Mouse (Mus musculus) forebrain, embryonic 14.5 days (tissue): ENCODE results near the gene Glis2. TPM values are rescaled to one million over a fixed set of nuclear protein-coding genes. Genes with fewer than 3 reads are reported as not detected.
A peak's percentile ranks its signal among the peaks of the same experiment; 100 is the strongest.

Experiments
- ATAC-seq: fragments of 200-750 bp; cut with Nextera tagmentation; 2 replicates; pipeline ENCODE4 v1.8.0; 2017; ENCODE audit warnings: mild to moderate bottlenecking, moderate library complexity
- DNase-seq: peaks from one replicate; pipeline ENCODE4 v3.0.0-alpha.2; 2015; ENCODE audit warnings: low spot score
- H3K27ac ChIP-seq: fragments of 300-500 bp; sonication (generic); 2 replicates; pipeline ENCODE4 v1.5.1; 2014; ENCODE audit warnings: low read depth, mild to moderate bottlenecking, control low read depth, low read length, moderate library complexity
- H3K27me3 ChIP-seq: fragments of 300-500 bp; sonication (generic); replicated peaks from 2 replicates; pipeline ENCODE4 v1.6.1; 2014; ENCODE audit warnings: low read length, control low read depth, mixed read lengths; ENCODE audit not compliant: control insufficient read depth, insufficient read depth
- H3K36me3 ChIP-seq: fragments of 300-500 bp; sonication (generic); 2 replicates; pipeline ENCODE4 v1.6.1; 2014; ENCODE audit warnings: low read length, control low read depth; ENCODE audit not compliant: control insufficient read depth, insufficient read depth
- H3K4me1 ChIP-seq: fragments of 300-500 bp; sonication (generic); 2 replicates; pipeline ENCODE4 v1.6.1; 2014; ENCODE audit warnings: antibody characterized with exemption, low read length, control low read depth; ENCODE audit not compliant: control insufficient read depth, insufficient read depth
- H3K4me2 ChIP-seq: fragments of 300-500 bp; sonication (generic); 2 replicates; pipeline ENCODE4 v1.6.1; 2014; ENCODE audit warnings: mild to moderate bottlenecking, control low read depth, low read length
- H3K4me3 ChIP-seq: fragments of 300-500 bp; sonication (generic); 2 replicates; pipeline ENCODE4 v1.5.1; 2014; ENCODE audit warnings: low read depth, low read length, control low read depth
- H3K9ac ChIP-seq: fragments of 300-500 bp; sonication (generic); 2 replicates; pipeline ENCODE4 v1.6.1; 2014; ENCODE audit warnings: mild to moderate bottlenecking, low read length, control low read depth, moderate library complexity
- H3K9me3 ChIP-seq: fragments of 300-500 bp; sonication (generic); replicated peaks from 2 replicates; pipeline ENCODE4 v1.6.1; 2016; ENCODE audit warnings: low read length, control low read depth, mixed read lengths; ENCODE audit not compliant: control insufficient read depth
- WGBS: fragments of 180-500 bp; shearing (Covaris S2); extraction: QIAGEN DNeasy Blood & Tissue Kit; methylation state at CpG from one replicate; pipeline ENCODE4 v1.1.7; 2014; 5-methylcytosine and 5-hydroxymethylcytosine counted together
- polyA plus RNA-seq: library from polyadenylated mRNA; unstranded; fragments of >200 nt; fragmentation: Nextera tagmentation; extraction: Ambion mirVana; gene quantifications from 2 replicates; pipeline ENCODE4 v1.2.1, GENCODE M21; 2014

Gene Glis2
- polyA plus RNA-seq, 1 experiment from 2014 or later, result 9.0 TPM

DNA sequence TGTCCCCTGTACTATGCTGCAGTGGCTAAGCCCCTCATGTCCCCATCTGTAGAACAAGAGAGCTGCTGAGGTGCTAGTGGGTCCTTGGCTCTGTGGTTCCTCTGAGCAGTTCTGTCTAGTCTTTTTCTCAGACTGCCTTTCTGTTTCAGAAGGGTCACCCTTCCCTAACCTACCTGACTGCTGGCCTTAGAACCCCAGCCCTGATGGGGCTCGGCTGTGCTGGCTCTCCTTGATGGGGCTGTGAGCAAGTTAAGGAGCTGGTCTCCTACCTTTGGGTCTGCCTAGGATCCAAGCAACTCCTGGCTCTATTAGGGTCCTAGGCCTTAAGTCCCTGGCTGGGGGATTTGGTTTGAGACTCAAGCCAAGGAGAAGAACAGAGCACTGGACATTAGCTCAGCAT lies 20.8 kb downstream of the Glis2 start:
- Histone ChIP-seq H3K27me3 (no peaks in the 10 kb centered on the region), H3K4me2 (no peak overlapping the region), H3K36me3 (peaks cover 74% of the 10 kb centered on the region), H3K4me1 (no peaks in the 10 kb centered on the region), H3K27ac (no peak overlapping the region), H3K4me3 (no peak overlapping the region), H3K9me3 (no peaks in the 10 kb centered on the region), H3K9ac (no peak overlapping the region)
- WGBS, result 74% methylated on average over 1 of the region's 1 CpGs
- DNase-seq, result no peak
- ATAC-seq, result no peak

GRCm38 (mm10) chr16:4616829-4617228 lies 22.3 kb downstream of the Glis2 start:
- no peak overlapping the region for H3K4me3 ChIP-seq
- H3K27ac ChIP-seq, result no peak overlapping the region
- no peak overlapping the region for H3K4me2 ChIP-seq
- H3K27me3 ChIP-seq, result no peaks in the 10 kb centered on the region
- no peaks in the 10 kb centered on the region for H3K9me3 ChIP-seq
- ATAC-seq (no peak), DNase-seq (no peak)
- H3K9ac ChIP-seq, result no peak overlapping the region
- 83% methylated on average over 4 of the region's 4 CpGs for WGBS
- no peaks in the 10 kb centered on the region for H3K4me1 ChIP-seq
- H3K36me3 ChIP-seq, result peaks cover 62% of the 10 kb centered on the region

DNA sequence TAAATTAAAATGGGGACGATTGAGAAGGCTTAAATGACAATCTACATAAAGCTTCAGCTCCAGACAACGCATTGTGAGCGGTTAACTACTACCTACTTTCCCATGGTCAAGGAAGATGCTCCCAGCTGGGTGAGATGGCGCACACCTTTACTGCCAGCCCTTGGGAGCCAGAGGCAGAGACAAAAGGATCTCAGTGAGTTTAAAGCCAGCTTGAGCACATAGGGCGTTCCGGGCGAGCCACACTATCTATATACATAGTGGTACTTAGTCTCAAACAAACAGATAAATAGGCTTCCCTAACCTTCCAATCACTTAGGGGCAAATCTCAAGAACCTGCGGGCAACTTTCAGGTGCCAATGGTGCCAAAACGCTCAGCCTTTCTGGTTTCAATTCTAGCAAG lies 29.6 kb downstream of the Glis2 start:
- Histone ChIP-seq H3K27me3 (no peaks in the 10 kb centered on the region), H3K27ac (peak overlapping the region; percentile 60; the same call in 1 of the 2 replicates), H3K4me2 (peak overlapping the region; percentile 83), H3K4me1 (peaks cover 12% of the 10 kb centered on the region; the same call in 1 of the 2 replicates), H3K36me3 (peaks cover 10% of the 10 kb centered on the region), H3K9me3 (no peaks in the 10 kb centered on the region), H3K9ac (peak overlapping the region; percentile 87), H3K4me3 (peak overlapping the region; percentile 66)
- peak; percentile 18 for DNase-seq
- peak; percentile 21; the same call in 1 of the 2 replicates for ATAC-seq
- 17% methylated on average over 9 of the region's 9 CpGs for WGBS

DNA sequence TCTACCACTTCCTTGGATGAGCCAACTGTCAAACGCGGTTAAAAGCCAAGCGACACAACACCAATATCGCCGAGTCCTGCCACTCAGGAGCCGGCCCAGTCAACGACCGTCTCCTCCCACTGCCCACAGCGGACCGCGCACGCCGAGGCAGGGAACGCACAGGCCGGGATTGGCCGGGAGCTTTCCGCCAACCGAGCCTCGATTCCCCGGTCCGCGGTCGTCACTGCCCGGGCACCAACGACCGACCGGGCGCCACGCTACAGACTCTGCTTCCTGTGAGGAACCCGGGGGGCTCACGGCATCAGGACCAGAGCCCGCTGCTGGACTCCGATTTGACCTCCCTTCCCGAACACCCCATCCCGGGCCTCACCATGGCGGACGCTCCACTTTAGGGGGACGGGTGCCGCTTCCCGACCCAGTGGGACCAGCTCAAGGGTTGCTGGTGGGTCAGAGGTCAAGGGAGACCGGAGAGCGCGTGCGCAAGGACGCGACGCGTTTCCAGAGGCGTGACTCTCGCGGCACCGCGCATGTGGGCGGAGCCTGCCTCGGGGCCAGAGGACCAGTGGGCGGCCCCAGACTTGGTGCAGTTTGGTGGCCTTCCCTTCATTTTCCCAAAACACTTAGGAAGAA lies 30.1 kb downstream of the Glis2 start, which contains the start of gene Pam16:
TSS of gene Pam16 (minus strand) at position 508 of the 630 bp plus-strand sequence.
- Histone ChIP-seq H3K36me3 (peaks cover 8% of the 10 kb centered on the region), H3K4me2 (peak within 1 kb of the TSS; percentile 83), H3K9me3 (no peaks in the 10 kb centered on the region), H3K4me1 (peaks cover 12% of the 10 kb centered on the region; the same call in 1 of the 2 replicates), H3K4me3 (peak within 1 kb of the TSS; percentile 66), H3K9ac (peak within 1 kb of the TSS; percentile 87), H3K27me3 (no peaks in the 10 kb centered on the region), H3K27ac (peak within 1 kb of the TSS; percentile 60; the same call in 1 of the 2 replicates)
- DNase-seq (peak; percentile 93), ATAC-seq (peak; percentile 92)
- WGBS, result under 1% methylated on average over 55 of the region's 56 CpGs

DNA sequence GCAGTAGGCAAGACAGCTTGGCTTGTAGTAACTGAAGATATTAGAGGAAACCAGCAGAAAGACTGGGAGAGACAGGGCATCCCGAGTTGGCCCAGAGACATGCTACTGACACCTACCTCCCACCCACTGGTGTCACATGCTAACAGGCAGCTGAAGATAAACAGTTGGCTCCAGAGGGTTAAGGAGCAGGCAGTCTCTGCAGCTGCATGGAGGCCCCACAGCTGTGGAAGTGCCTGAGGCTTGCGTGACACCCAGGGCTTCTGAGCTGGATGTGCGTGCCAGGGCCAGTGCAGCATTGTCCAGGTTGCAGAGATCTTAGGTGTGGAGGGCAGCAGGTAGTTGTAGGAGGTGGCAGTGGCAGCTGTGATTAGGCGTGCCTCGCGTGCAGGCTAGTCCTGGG lies 32.6 kb downstream of the Glis2 start:
- Histone ChIP-seq H3K4me1 (peaks cover 12% of the 10 kb centered on the region; the same call in 1 of the 2 replicates), H3K36me3 (peaks cover 5% of the 10 kb centered on the region), H3K9ac (no peak overlapping the region), H3K4me2 (no peak overlapping the region), H3K27me3 (no peaks in the 10 kb centered on the region), H3K4me3 (no peak overlapping the region), H3K27ac (no peak overlapping the region), H3K9me3 (no peaks in the 10 kb centered on the region)
- DNase-seq, result no peak
- no peak for ATAC-seq
- WGBS, result 89% methylated on average over 6 of the region's 6 CpGs

DNA sequence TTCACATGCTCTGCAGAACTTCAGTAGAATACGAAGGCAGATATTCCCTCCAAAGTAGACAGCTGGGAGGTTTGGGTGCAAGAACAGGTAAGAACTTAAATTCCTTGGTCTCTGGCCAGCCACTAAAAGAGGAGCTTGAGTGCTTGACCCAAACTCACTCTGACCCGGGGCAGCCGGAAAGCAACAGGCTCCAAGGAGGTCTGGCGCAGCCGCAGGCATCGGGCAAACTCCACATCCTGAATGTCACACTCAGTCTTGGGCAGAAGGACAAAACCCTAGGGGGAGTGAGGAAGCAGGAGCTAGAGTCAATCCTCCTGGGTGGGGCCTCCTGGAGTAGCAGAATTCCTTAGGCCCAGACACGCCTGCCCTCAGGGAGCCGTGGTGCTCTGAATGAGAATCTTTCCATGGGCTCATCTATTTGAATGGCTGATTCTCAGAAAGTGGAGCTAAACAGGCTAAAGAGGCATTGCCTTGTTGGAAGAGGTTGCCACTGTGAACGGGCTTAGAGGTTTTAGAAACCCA lies 34.4 kb downstream of the Glis2 start:
- ATAC-seq (no peak), DNase-seq (no peak)
- Histone ChIP-seq H3K27me3 (no peaks in the 10 kb centered on the region), H3K36me3 (peaks cover 5% of the 10 kb centered on the region), H3K4me3 (no peak overlapping the region), H3K9ac (no peak overlapping the region), H3K9me3 (no peaks in the 10 kb centered on the region), H3K27ac (no peak overlapping the region), H3K4me1 (peaks cover 2% of the 10 kb centered on the region; the same call in 1 of the 2 replicates), H3K4me2 (no peak overlapping the region)
- WGBS, result 94% methylated on average over 9 of the region's 9 CpGs

GRCm38 (mm10) chr16:4629950-4630349 lies 35.4 kb downstream of the Glis2 start:
- no peak overlapping the region for H3K4me2 ChIP-seq
- peaks cover 10% of the 10 kb centered on the region for H3K36me3 ChIP-seq
- DNase-seq, result peak; percentile 68
- no peak overlapping the region for H3K9ac ChIP-seq
- no peak overlapping the region for H3K4me3 ChIP-seq
- H3K9me3 ChIP-seq, result no peaks in the 10 kb centered on the region
- 20% methylated on average over 6 of the region's 6 CpGs for WGBS
- no peaks in the 10 kb centered on the region for H3K27me3 ChIP-seq
- no peak overlapping the region for H3K27ac ChIP-seq
- no peaks in the 10 kb centered on the region for H3K4me1 ChIP-seq
- ATAC-seq, result peak; percentile 57; the same call in 1 of the 2 replicates

DNA sequence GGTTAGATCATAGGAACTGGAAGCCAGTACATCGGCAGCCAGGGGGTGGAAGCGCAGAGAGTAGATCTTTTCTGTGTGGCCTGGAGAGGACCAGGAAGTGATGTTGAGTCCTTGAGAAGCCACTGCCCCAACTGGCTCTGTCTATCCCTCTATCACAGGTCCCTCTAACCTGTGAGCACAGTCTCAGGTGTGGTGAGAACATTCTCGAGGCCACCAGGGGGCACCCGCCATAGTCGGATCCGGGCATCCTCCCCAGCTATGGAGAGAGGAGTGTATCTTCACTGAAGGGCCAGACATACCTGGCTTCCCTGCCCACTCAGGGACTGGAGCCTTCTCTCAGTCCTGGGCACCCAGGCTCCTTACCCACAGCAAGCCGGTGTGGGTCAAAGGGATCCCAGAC lies 37.5 kb downstream of the Glis2 start:
- peaks cover 9% of the 10 kb centered on the region for H3K36me3 ChIP-seq
- no peaks in the 10 kb centered on the region for H3K9me3 ChIP-seq
- H3K4me2 ChIP-seq, result no peak overlapping the region
- no peak overlapping the region for H3K27ac ChIP-seq
- H3K9ac ChIP-seq, result no peak overlapping the region
- H3K27me3 ChIP-seq, result no peaks in the 10 kb centered on the region
- DNase-seq (peak; percentile 32), ATAC-seq (no peak)
- H3K4me1 ChIP-seq, result no peaks in the 10 kb centered on the region
- H3K4me3 ChIP-seq, result no peak overlapping the region
- 45% methylated on average over 7 of the region's 7 CpGs for WGBS

- no peak overlapping the region for H3K9ac ChIP-seq
- WGBS, result 88% methylated on average over 3 of the region's 3 CpGs
These were observed 39.1 kb downstream of the Glis2 start for GRCm38 (mm10) chr16:4633661-4634060.

More at GRCm38 (mm10) chr16:4633661-4634060, 39.1 kb downstream of the Glis2 start:
- H3K4me3 ChIP-seq, result no peak overlapping the region
- no peaks in the 10 kb centered on the region for H3K4me1 ChIP-seq
- H3K27me3 ChIP-seq, result no peaks in the 10 kb centered on the region
- DNase-seq, result no peak
- no peak overlapping the region for H3K27ac ChIP-seq
- H3K4me2 ChIP-seq, result no peak overlapping the region
- no peak for ATAC-seq
- H3K9me3 ChIP-seq, result no peaks in the 10 kb centered on the region
- H3K36me3 ChIP-seq, result peaks cover 5% of the 10 kb centered on the region; the same call in 1 of the 2 replicates
